Mouse (Mus musculus): ENCODE measurements around the gene Msln. TPM values are rescaled to one million over a fixed set of nuclear protein-coding genes. Genes with fewer than 3 reads are reported as not detected.
"Not testable (repeated sequence)": the region's sequence is repeated elsewhere in the genome, so short reads cannot be mapped to it uniquely, and the experiment has no call there.

Gene Msln
- polyA plus RNA-seq, 1 experiment from 2014 or later: 13.7 TPM

GRCm38 (mm10) chr17:25773549-25774120, 19.5 kb upstream of the Msln start, which contains the start of gene Narfl:
Narfl (plus strand) TSS chr17:25773776.
- peak; percentile 98 for DNase-seq (ENCODE audit: low spot score)

DNA sequence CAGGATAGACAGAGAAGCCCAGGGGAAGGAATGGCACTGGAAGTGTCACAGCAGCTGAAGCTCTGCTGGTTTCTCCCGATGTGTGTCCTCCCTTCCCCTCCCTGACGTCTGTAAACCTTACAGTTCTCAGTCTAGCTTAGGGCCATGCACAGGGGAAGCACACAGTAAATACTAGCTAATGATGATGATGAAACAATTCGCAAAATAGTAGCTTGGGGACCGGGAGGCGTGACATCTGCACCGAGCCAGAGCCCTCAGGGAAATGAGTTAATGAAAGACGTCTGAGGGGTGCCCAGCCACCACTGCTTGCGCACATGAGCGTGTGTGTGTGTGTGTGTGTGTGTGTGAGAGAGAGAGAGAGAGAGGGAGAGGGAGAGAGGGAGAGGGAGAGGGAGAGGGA, 15.2 kb upstream of the Msln start:
- no peak for DNase-seq (ENCODE audit: low spot score)

DNA sequence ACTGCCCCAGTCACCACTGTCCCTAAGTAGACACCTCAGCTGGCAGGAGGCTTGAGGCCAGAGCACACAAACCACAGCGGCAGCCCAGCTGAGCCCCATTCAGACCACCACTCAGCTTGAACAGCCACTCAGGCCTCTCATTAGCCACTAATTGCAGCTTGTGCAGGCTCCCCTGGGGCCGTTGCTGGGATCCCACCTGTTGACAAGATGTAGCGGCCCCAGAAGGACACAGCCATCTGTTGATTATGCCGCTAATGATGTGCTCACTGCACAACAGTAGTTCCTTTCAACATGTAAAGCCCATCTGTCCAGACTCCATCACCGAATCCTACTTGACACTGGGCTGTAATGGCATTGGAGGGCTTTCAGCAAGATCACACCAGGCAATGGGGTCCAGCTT, 11.7 kb upstream of the Msln start:
- no peak for DNase-seq (ENCODE audit: low spot score)

- no peak for DNase-seq (ENCODE audit: low spot score)
Measured at GRCm38 (mm10) chr17:25762591-25762990, 8.4 kb upstream of the Msln start.

- no peak for DNase-seq (ENCODE audit: low spot score)
Measured at GRCm38 (mm10) chr17:25761561-25761970, 7.4 kb upstream of the Msln start.

DNA sequence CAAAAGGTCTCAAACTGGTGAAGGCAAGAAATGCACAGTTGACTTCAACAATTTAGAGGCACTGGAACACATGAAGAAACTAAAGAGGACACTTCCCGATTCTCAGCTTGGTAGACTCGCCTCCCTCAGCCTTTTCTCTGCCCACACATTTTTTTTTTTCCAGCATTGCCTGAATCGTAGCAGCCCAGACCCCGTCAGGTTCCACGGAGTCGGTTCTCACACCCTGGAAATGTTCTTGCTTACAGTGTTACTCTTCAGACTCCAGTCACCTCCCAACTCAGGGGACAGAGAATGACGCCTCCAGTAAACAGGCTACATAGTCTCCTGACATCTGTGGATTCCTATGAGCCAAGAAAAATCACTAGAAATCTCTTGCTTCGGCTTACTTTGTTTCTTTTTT, 6.0 kb upstream of the Msln start:
- no peak for DNase-seq (ENCODE audit: low spot score)

DNA sequence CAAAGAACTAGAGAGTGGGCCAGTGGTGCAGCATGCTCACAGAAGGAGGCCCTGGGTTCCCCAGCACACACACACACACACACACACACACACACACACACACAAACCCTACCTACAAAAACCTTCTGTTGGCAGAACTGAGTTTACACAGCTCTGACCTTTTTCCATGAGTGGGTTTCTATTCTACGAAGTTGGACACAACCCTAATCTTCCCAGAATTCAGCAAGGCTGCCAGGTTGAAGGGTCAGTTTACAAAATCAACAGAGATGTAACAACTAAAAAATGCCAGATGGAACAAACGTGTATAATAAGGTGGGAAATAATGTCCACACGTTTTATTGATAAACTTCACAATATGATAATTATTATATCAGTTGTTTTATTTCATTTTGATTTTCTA, 3.5 kb upstream of the Msln start:
- DNase-seq (ENCODE audit: low spot score): no peak

GRCm38 (mm10) chr17:25756378-25757242, 2.4 kb upstream of the Msln start:
- DNase-seq (ENCODE audit: low spot score): no peak

DNA sequence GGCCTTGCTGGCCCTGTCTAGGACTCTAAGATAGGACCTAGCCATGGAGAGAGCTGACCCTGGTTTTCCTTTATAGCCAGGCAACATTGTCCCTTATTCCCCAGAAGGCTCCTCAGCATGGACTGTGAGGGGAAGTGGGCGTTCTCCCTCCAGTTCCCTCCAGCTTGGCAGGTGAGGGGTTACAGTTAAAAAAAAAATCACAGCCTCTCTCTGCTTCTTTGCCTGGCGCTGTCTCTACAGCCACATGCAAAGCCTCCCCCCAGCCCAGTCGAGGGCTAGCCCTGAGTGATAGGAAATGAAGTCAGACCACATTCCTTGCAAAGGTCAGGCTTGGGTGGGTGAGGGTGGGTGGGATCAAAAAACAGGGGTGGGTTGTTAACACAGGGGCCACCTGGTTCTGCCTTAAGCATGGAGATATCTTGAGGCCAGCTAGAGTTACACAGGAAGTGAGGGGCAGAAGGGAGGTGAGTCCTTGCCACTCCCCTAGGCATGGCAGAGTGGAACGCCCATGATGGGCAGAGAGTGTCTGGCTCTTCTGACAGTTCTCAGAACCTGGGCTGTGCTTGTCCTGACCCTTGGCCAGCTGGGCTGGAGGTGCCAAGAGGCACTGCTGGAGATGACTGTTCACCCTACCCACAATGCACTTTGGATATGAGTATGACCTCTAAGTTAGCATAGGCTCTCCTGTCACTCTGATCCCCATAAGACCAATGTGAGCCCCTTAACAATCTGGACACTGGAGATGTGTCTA, 1.6 kb upstream of the Msln start:
- no peak for DNase-seq (ENCODE audit: low spot score)

DNA sequence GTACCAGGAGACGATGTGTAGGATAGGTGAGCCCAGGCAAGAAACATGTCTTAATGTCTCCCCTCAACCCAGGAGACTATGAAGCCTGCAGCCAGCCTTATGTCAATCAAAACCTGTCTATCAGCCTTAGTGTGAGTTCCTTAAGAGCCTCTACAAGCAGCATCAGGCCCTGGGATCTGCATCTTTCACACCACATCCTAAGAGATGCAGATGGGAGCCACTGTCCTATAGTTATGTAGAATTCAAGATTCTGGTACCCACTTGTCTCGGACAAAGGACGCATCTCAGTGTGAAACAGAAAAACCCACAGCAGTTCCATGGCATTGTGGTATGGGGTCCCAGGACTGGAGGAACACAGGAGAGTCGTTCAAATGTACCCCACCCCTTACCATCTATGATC, 908 bp upstream of the Msln start:
- no peak for DNase-seq (ENCODE audit: low spot score)

DNA sequence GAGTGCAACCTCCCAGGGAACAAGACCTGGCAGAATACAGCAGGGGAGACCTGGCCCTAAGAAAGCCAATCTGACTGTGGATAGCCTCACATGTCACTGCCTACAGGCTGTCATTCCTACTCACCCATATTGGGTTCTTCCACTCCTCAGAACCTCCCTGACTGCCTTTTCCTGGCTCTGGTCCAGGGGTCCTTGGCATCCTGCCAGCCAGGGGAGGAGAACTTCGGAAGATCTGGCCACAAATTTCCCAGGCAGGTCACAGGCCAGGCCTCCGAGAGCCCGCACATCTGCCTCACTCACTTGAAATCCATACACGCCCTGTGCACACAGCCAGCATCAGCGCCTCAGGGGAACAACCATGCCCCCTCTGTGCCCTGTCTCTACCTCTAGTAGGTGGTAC, 2.7 kb downstream of the Msln start:
- DNase-seq (ENCODE audit: low spot score): no peak

DNA sequence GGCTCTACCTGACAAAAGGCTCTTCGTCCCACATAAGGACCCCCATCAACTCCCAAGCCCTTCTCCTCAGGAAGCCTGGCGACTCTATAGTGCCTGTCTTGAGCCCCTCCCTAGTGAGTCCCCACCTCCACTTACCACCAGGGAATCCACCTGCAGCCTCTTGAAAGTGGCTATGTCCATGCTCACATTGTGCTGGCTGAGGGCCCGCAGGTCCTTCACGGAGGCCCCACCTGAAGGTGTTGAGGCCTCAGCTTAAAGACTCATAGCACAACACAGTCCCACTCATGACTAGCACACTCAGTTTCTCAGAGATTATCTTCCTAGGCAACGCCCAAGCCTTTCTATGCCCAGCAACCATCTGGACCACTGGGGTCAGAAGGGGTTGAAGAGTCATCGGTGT, 4.9 kb downstream of the Msln start:
- no peak for DNase-seq (ENCODE audit: low spot score)

GRCm38 (mm10) chr17:25748238-25748637, 5.9 kb downstream of the Msln start:
- DNase-seq (ENCODE audit: low spot score): no peak

DNA sequence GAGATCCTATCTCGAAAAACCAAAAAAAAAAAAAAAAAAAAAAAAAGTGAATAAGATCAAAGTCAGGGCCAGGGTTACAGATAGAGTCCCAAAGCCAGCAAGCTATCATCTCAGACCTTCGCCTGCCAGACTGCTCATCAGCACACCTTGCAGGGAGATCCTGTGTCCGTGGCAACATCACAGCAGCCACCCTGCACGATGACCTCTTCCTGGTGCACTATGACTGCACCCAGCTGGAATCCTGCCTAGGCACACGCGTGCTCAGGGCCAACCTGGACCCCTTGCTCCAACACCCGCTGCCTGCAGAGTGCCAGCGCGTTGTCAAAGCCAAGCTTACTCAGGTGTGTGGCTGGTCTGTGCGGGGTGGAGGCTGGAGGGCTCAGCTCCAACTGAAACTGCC, 9.9 kb downstream of the Msln start:
- DNase-seq (ENCODE audit: low spot score): no peak

DNA sequence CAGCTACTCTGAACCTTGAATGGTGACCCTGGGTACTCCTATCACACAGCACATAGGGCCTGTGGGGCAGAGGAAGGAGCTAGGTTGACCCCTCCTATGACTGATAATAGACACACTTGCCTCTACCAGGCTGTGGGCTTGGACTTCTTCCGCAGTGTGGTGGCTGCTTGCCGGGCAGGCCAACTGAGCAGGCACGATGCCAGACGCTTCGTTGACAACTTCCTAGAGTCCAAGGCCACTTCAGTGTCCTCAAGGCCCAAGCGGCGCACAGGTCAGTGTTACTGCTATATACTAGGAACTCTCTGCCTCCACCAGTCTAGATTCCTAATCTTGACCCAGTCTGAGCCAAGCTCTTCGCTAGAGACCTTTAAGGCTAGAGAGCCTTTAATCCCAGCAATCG, 10.3 kb downstream of the Msln start:
- no peak for DNase-seq (ENCODE audit: low spot score)

DNA sequence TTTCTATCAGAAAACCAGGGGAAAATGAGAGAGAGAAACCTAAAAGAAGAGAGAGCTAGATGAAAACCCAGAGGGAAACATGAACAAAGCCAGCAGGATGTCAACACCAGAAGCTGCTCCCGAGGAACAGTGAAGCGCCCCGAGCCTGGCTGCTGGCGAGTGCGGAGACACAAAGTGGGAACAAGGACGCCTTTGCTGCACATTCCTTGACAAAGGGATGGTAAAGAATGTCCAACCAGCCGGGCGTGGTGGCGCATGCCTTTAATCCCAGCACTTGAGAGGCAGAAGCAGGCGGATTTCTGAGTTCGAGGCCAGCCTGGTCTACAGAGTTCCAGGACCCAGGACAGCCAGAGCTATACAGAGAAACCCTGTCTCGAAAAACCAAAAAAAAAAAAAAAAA, 12.7 kb downstream of the Msln start:
- not testable (repeated sequence) for DNase-seq (ENCODE audit: low spot score)

DNA sequence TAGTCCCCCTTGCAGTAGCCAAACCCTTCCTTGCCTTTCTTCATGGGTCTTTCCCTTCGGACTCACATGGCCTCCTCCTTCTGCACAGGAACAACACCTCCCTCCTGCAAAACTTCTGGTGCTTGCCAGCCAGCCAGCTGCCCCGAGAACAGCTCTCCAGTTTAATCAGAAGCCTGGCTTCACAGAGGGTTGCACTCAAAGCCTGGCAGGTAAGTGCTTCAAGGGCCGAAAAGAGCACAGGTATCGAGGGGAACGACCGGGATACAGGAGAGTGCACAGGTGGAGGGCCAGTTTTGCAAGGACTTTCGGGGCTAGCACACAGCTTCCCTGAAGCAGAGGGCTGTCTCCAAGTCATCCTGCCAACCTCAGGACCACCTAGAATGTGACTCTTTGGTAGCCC, 15.3 kb downstream of the Msln start:
- no peak for DNase-seq (ENCODE audit: low spot score)

DNA sequence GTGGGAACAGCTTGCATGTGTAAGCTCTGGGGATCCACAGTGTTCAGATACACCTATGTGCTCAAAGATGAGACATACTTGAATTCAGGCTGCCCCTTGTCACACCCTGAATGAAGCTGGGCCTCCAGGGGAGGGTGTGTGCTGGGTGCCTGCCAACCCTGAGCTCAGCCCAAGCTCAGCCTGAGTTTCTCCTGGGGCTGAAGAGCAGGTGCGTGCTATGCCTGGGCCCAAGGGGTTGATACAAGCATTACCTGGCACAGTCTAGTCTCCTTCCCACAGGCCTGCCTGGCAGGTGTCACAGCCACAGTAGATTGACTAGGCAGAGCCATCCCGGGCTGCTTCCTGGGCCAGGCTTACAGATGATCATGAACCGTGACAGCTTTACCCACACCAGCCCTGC, 18.4 kb downstream of the Msln start, which contains the start of gene Mslnl:
Gene Mslnl (plus strand): TSS at position 298 of the 400 bp plus-strand sequence.
- no peak for DNase-seq (ENCODE audit: low spot score)

GRCm38 (mm10) chr17:25735246-25735645, 18.9 kb downstream of the Msln start:
- DNase-seq (ENCODE audit: low spot score): no peak

- peak; percentile 87 for DNase-seq (ENCODE audit: low spot score)
Measured at GRCm38 (mm10) chr17:25732082-25732481, 22.1 kb downstream of the Msln start.

DNA sequence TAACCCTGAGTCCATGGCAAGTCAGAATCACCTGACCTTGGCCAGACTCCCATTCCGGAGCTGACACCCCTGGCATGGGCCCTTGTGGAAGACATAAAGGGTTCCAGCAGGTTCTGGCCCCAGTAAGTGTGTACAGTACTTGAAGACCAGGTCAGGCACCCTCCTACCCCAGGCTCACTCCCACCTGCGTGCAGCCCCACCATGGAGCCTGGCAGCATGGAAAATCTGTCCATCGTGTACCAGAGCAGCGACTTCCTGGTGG, 26.2 kb downstream of the Msln start:
- no peak for DNase-seq (ENCODE audit: low spot score)

DNA sequence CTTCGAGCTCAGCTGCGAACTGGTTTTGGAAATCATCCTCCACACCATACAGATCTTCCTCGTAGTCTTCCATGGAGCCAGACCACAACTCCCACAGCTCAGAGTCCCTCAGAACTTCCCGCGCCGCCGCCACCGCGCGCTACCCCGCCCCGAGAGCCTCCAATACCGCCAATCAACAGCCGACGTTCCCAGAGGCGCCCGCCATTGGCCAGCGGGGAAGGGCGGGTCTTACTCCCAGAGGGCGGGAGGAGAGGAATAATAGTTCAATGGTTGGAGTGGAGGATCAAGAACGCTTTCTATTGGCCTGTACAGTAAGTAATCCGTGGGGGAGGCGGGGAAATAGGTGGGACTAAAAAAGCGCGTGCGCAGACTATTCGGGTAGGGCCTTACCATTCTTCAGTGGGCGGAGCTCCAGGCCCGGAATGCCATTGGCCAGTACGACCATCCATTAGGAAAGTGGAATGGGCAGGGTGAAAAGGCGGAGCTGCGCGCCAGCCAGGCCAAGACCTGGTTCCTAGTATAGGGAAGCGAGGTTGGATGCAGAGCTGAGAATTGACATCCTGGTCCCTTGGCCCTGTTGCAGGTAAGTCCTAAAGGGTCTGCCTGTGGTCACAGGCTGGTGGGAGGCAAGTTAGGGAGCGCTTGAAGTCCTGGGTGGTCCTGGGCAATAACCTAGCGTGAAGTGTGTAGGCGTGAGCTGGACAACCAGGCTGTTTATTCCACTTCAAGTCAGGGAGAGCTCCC, 26.7 kb downstream of the Msln start, which contains the start of the genes Chtf18 and Rpusd1:
Gene Chtf18 (minus strand): TSS at position 155 of the 744 bp plus-strand sequence.
Gene Rpusd1 (plus strand): TSS at position 406 of the 744 bp plus-strand sequence.
- DNase-seq (ENCODE audit: low spot score): peak; percentile 99

Data from thymus, postnatal 0 days (tissue).